Mouse (Mus musculus): ENCODE measurements around the gene Olfr1055.
"Not testable (repeated sequence)": the region's sequence is repeated elsewhere in the genome, so short reads cannot be mapped to it uniquely, and the experiment has no call there.

Olfr1055 gene

GRCm38 (mm10) chr2:86350184-86350583 lies at the start of gene Olfr1055:
Gene Olfr1055 (minus strand): TSS chr2:86350284.
- DNase-seq (ENCODE audit: low read depth, low spot score) = no peak

- no peak for DNase-seq (ENCODE audit: low read depth, low spot score)
These were observed 45.0 kb upstream of the Olfr1055 start for GRCm38 (mm10) chr2:86395114-86395513.

GRCm38 (mm10) chr2:86388461-86388860 lies 38.4 kb upstream of the Olfr1055 start, which contains the start of gene Olfr1058:
Gene Olfr1058 (minus strand): TSS chr2:86388561.
- DNase-seq (ENCODE audit: low read depth, low spot score) = not testable (repeated sequence)

GRCm38 (mm10) chr2:86378293-86378692 lies 28.2 kb upstream of the Olfr1055 start, which contains the start of gene Olfr1057:
Gene Olfr1057 (minus strand): TSS chr2:86378393.
- no peak for DNase-seq (ENCODE audit: low read depth, low spot score)

GRCm38 (mm10) chr2:86366342-86366741 lies 16.3 kb upstream of the Olfr1055 start:
- DNase-seq (ENCODE audit: low read depth, low spot score) = not testable (repeated sequence)

GRCm38 (mm10) chr2:86362369-86362768 lies 12.3 kb upstream of the Olfr1055 start, which contains the start of gene Olfr1056:
Gene Olfr1056 (minus strand): TSS chr2:86362469.
- no peak for DNase-seq (ENCODE audit: low read depth, low spot score)

- DNase-seq (ENCODE audit: low read depth, low spot score) = not testable (repeated sequence)
These were observed 1.7 kb upstream of the Olfr1055 start for GRCm38 (mm10) chr2:86351751-86352150.

- no peak for DNase-seq (ENCODE audit: low read depth, low spot score)
These were observed 14.8 kb downstream of the Olfr1055 start, which contains the start of gene Olfr1054 for GRCm38 (mm10) chr2:86335333-86335732. Gene Olfr1054 (minus strand): TSS chr2:86335433.

GRCm38 (mm10) chr2:86315184-86315583 lies 34.9 kb downstream of the Olfr1055 start, which contains the start of gene Olfr1053:
Gene Olfr1053 (minus strand): TSS chr2:86315284.
- DNase-seq (ENCODE audit: low read depth, low spot score) = no peak
